Mouse (Mus musculus) limb, embryonic 15.5 days (tissue): ENCODE data around the gene Cfdp1. TPM values are rescaled to one million over a fixed set of nuclear protein-coding genes. Genes with fewer than 3 reads are reported as not detected.

ENCODE experiments used
- ATAC-seq: fragments of 200-750 bp; cut with Nextera tagmentation; 2 replicates; pipeline ENCODE4 v1.8.0; 2017; ENCODE audit warnings: low read depth, moderate TSS enrichment; ENCODE audit not compliant: insufficient number of reproducible peaks, low FRiP score, low TSS enrichment
- H3K27ac ChIP-seq: fragments of 300-500 bp; sonication (generic); 2 replicates; pipeline ENCODE4 v1.5.1; 2015; ENCODE audit warnings: moderate library complexity, mild to moderate bottlenecking, inconsistent platforms
- H3K27me3 ChIP-seq: fragments of 300-500 bp; sonication (generic); 2 replicates; pipeline ENCODE4 v1.6.1; 2015; ENCODE audit warnings: inconsistent platforms
- H3K36me3 ChIP-seq: fragments of 300-500 bp; sonication (generic); 2 replicates; pipeline ENCODE4 v1.6.1; 2015; ENCODE audit warnings: inconsistent platforms
- H3K4me1 ChIP-seq: fragments of 300-500 bp; sonication (generic); 2 replicates; pipeline ENCODE4 v1.6.1; 2015; ENCODE audit warnings: inconsistent platforms
- H3K4me2 ChIP-seq: fragments of 300-500 bp; sonication (generic); 2 replicates; pipeline ENCODE4 v1.6.1; 2015; ENCODE audit warnings: mild to moderate bottlenecking, inconsistent platforms
- H3K4me3 ChIP-seq: fragments of 300-500 bp; sonication (generic); 2 replicates; pipeline ENCODE4 v1.5.1; 2015; ENCODE audit warnings: mild to moderate bottlenecking, inconsistent platforms
- H3K9ac ChIP-seq: fragments of 300-500 bp; sonication (generic); 2 replicates; pipeline ENCODE4 v1.6.1; 2015; ENCODE audit warnings: inconsistent platforms
- H3K9me3 ChIP-seq: fragments of 300-500 bp; sonication (generic); 2 replicates; pipeline ENCODE4 v1.6.1; 2016; ENCODE audit warnings: inconsistent platforms
- WGBS: fragments of 180-500 bp; shearing (Covaris S2); methylation state at CpG from one replicate; pipeline ENCODE4 v1.1.7; 2015; 5-methylcytosine and 5-hydroxymethylcytosine counted together
- polyA plus RNA-seq: library from polyadenylated mRNA; unstranded; fragments of >200 nt; fragmentation: Nextera tagmentation; extraction: Ambion mirVana; gene quantifications from 2 replicates; pipeline ENCODE4 v1.2.1, GENCODE M21; 2015

Gene Cfdp1
- 225 and 232 TPM in 2 replicates for polyA plus RNA-seq

GRCm38 (mm10) chr8:111853861-111854501, at the start of gene Cfdp1:
TSS of gene Cfdp1 (minus strand) at chr8:111854291.
- under 1% methylated on average over 53 of the region's 53 CpGs for whole genome bisulfite sequencing
- ATAC-seq = peak; percentile 100

DNA sequence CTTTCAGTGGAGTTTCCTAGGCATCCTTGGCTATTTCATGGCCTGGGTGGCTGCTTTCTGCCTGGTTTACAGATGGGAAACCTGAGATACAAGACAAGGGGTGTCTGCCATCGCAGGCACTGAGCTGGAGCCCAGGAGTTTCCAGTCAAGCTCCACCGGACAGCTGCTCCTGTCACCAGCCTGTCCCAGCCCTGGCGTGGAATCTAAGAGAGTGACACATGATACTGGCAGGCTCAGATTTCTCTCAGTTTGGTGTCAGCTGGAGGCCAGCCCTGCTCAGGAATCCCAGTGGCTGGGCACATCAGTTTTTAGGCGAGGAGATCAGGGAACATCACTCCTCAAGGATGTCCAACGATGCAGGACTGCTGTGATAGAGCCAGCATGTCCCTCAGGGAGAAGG, 48.0 kb upstream of the Cfdp1 start:
- Histone ChIP-seq H3K9me3 (no peaks in the 10 kb centered on the region), H3K9ac (no peak overlapping the region), H3K4me3 (no peak overlapping the region), H3K27me3 (no peaks in the 10 kb centered on the region), H3K4me2 (no peak overlapping the region), H3K27ac (no peak overlapping the region), H3K36me3 (no peaks in the 10 kb centered on the region), H3K4me1 (peaks cover 9% of the 10 kb centered on the region; the same call in 1 of the 2 replicates)
- ATAC-seq = peak; percentile 62
- WGBS = 20% methylated on average over 5 of the region's 5 CpGs

More at GRCm38 (mm10) chr8:111853861-111854501, at the start of gene Cfdp1:
- peak within 1 kb of the TSS; percentile 87 for H3K9ac ChIP-seq
- no peaks in the 10 kb centered on the region for H3K27me3 ChIP-seq
- peak within 1 kb of the TSS; percentile 56 for H3K4me2 ChIP-seq
- H3K27ac ChIP-seq = peak within 1 kb of the TSS; percentile 80
- H3K9me3 ChIP-seq = no peaks in the 10 kb centered on the region
- peaks cover 6% of the 10 kb centered on the region for H3K36me3 ChIP-seq
- H3K4me1 ChIP-seq = peaks cover 25% of the 10 kb centered on the region
- H3K4me3 ChIP-seq = peak within 1 kb of the TSS; percentile 87

DNA sequence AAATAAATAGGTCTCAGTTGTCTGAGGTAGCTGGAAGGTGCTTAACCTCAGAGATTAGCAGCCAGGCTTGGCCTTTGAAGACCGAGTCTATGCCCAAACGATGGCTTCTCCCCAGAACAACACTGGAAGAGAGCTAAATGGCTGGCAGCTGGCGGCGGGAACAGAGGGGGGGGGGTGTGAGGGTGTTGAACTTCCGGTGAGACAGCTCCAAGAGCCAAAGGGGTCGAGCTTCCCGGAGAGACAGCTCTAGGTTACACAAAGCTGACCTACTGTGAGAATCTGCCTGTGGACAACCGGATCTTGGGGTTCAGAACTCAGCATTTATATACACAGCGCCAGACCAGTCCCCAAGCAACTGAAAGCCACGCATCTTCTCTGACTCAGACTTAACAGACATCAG, 44.5 kb upstream of the Cfdp1 start:
- Histone ChIP-seq H3K4me2 (no peak overlapping the region), H3K27me3 (no peaks in the 10 kb centered on the region), H3K4me3 (no peak overlapping the region), H3K9ac (no peak overlapping the region), H3K9me3 (no peaks in the 10 kb centered on the region), H3K36me3 (no peaks in the 10 kb centered on the region), H3K27ac (no peak overlapping the region), H3K4me1 (no peaks in the 10 kb centered on the region)
- 41% methylated on average over 10 of the region's 10 CpGs for WGBS
- ATAC-seq = no peak

DNA sequence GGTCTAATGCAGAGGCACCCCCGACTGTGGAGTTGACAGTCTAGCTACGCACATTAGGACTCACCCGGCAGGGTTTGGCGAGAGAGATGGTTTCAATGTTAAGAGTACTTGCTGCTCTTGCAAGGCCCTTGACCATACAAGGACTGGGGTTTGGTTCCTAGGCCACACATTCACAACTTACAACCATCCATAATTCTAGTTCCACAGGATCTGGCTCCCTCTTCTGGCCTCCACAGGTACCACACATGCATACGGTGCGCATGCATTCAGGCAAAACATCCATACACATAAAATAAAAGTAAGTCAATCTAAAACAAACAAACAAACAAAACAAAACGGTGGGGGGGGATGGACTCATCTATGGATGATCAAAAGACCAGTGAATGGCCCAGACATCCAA, 40.9 kb upstream of the Cfdp1 start:
- Histone ChIP-seq H3K27ac (no peak overlapping the region), H3K4me3 (no peak overlapping the region), H3K9me3 (no peaks in the 10 kb centered on the region), H3K27me3 (peaks cover 22% of the 10 kb centered on the region), H3K36me3 (no peaks in the 10 kb centered on the region), H3K4me2 (no peak overlapping the region), H3K9ac (no peak overlapping the region), H3K4me1 (peaks cover 6% of the 10 kb centered on the region)
- no peak for ATAC-seq
- WGBS = 85% methylated on average over 7 of the region's 7 CpGs

- no peak for ATAC-seq
- WGBS = 55% methylated on average over 5 of the region's 5 CpGs
- no peaks in the 10 kb centered on the region for H3K36me3 ChIP-seq
- H3K9ac ChIP-seq = no peak overlapping the region
- no peak overlapping the region for H3K4me3 ChIP-seq
- H3K27me3 ChIP-seq = peaks cover 33% of the 10 kb centered on the region
- no peak overlapping the region for H3K4me2 ChIP-seq
- no peak overlapping the region for H3K27ac ChIP-seq
- peaks cover 18% of the 10 kb centered on the region for H3K4me1 ChIP-seq
- no peaks in the 10 kb centered on the region for H3K9me3 ChIP-seq
These were observed 38.5 kb upstream of the Cfdp1 start for GRCm38 (mm10) chr8:111892615-111893014.

- Histone ChIP-seq H3K4me3 (no peak overlapping the region), H3K27me3 (peaks cover 33% of the 10 kb centered on the region), H3K9me3 (no peaks in the 10 kb centered on the region), H3K9ac (no peak overlapping the region), H3K36me3 (no peaks in the 10 kb centered on the region), H3K4me1 (peaks cover 18% of the 10 kb centered on the region), H3K4me2 (no peak overlapping the region), H3K27ac (no peak overlapping the region)
- 19% methylated on average over 8 of the region's 8 CpGs for WGBS
- no peak for ATAC-seq
These were observed 37.9 kb upstream of the Cfdp1 start for GRCm38 (mm10) chr8:111891983-111892382.

GRCm38 (mm10) chr8:111890911-111891303, 36.8 kb upstream of the Cfdp1 start:
- Histone ChIP-seq H3K9me3 (no peaks in the 10 kb centered on the region), H3K4me3 (no peak overlapping the region), H3K27ac (no peak overlapping the region), H3K36me3 (no peaks in the 10 kb centered on the region), H3K9ac (no peak overlapping the region), H3K4me1 (peaks cover 18% of the 10 kb centered on the region), H3K27me3 (peaks cover 33% of the 10 kb centered on the region), H3K4me2 (no peak overlapping the region)
- ATAC-seq = no peak
- 55% methylated on average over 6 of the region's 6 CpGs for WGBS

DNA sequence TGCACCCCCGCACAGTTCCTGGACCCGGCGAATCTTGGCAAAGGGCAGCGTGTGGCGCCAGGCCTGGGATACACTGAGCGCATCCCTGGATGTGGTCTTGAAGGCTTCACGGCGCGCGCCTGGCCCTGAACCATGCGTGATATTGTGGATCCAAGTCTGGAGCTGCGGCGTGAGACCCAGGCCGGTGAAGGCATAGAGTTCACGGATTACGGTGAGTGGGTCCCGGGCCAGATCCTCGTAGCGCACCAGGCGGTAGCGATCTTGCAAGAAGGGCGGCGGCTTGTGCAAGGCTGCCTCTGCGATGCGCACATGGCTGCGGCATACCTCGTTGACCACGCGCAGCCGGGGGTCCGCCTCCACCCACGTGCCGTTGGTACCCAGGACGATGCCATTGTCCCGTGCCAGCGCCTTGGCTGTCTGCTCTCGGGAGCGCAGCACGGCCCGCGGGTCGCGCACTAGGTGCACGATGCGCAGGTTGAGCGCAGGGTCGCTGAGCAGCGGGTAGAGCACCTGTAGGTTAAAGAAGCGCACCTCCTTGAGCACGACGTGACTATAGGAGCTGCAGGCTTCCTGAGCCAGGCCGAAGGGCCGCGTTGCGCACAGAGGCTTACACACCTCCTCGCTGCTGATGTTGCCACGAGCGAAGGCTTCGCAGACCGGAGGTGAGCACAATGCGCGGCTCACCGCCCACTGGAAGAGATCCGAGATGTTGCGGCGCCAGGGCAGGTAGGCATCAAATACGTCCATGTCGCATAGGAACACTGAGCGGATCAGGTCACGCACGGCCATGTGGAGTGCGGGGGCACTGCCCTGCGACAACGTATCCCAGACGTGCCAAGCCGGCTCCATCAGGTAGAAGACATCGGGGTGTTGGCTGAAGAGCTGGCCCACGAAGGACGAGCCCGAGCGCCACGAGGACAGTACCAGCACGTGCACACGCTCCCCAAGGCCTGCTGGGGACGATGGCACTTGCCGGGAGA, 36.1 kb upstream of the Cfdp1 start:
- Histone ChIP-seq H3K4me3 (peak overlapping the region; percentile 22), H3K36me3 (no peaks in the 10 kb centered on the region), H3K4me1 (peaks cover 18% of the 10 kb centered on the region), H3K27ac (no peak overlapping the region), H3K9ac (no peak overlapping the region), H3K4me2 (peak overlapping the region; percentile 41), H3K9me3 (no peaks in the 10 kb centered on the region), H3K27me3 (peaks cover 33% of the 10 kb centered on the region)
- 0 out of 2 replicates have a peak, but pooled peaks have one; percentile 52 for ATAC-seq
- WGBS = 16% methylated on average over 86 of the region's 86 CpGs

DNA sequence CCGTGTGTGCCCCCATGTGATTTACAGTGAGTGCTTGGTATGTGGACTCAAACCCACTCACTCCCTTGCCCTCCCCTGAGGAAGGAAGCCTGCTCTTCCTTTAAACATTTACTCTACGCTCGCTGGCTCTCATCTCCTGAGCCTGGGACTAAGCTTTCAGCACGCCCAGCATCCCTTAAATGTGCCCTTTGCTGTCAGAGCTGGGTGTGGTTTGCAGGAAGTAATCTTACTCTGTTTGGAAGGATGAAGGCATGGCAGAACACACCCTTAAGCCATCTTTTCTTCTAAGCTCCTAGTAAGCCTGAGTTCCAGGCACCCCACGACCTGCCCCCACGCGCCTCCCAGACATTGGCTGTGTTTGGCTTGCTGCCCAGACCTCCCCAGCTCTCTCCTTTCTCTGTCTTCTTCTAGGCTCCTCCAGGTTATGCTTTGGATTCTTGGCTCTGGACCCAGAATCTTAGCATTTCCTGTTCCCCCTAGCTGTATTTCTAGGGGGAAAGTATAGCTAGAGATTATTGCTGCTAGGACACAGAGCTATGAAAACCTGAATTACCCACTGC, 34.1 kb upstream of the Cfdp1 start:
- Histone ChIP-seq H3K27me3 (peaks cover 33% of the 10 kb centered on the region), H3K9me3 (no peaks in the 10 kb centered on the region), H3K9ac (no peak overlapping the region), H3K36me3 (no peaks in the 10 kb centered on the region), H3K4me1 (peaks cover 18% of the 10 kb centered on the region), H3K4me2 (no peak overlapping the region), H3K4me3 (no peak overlapping the region), H3K27ac (no peak overlapping the region)
- no peak for ATAC-seq
- WGBS = 27% methylated on average over 7 of the region's 7 CpGs

GRCm38 (mm10) chr8:111887479-111887878, 33.4 kb upstream of the Cfdp1 start:
- Histone ChIP-seq H3K9ac (no peak overlapping the region), H3K4me2 (no peak overlapping the region), H3K9me3 (no peaks in the 10 kb centered on the region), H3K4me3 (no peak overlapping the region), H3K36me3 (no peaks in the 10 kb centered on the region), H3K27ac (no peak overlapping the region), H3K4me1 (peaks cover 18% of the 10 kb centered on the region), H3K27me3 (peaks cover 33% of the 10 kb centered on the region)
- 69% methylated on average over 1 of the region's 1 CpGs for WGBS
- ATAC-seq = no peak

DNA sequence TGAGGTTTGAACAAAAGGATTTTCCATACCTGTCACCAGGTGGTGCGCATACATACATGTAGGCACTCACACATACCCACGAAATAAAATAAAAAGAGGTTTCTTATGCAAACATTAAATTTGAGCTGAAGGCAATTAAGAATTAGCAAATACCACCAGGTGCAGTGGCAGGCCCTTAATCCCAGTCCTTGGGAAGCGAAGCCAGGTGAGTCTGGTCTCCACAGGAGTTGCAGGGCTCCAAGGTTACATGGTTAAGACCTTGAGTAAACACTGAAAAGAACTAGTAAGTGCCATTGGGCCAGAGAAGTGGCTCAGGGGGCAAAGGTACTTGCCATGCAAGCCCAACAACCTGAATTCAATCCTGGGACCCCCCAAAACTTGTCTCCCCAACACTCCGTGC, 29.5 kb upstream of the Cfdp1 start:
- Histone ChIP-seq H3K9ac (no peak overlapping the region), H3K9me3 (no peaks in the 10 kb centered on the region), H3K4me2 (no peak overlapping the region), H3K36me3 (no peaks in the 10 kb centered on the region), H3K27me3 (no peaks in the 10 kb centered on the region), H3K4me3 (no peak overlapping the region), H3K4me1 (peaks cover 6% of the 10 kb centered on the region; the same call in 1 of the 2 replicates), H3K27ac (no peak overlapping the region)
- ATAC-seq = no peak
- 83% methylated on average over 4 of the region's 4 CpGs for WGBS

- ATAC-seq = no peak
- Histone ChIP-seq H3K9ac (no peak overlapping the region), H3K27ac (no peak overlapping the region), H3K9me3 (no peaks in the 10 kb centered on the region), H3K4me3 (no peak overlapping the region), H3K4me1 (no peaks in the 10 kb centered on the region; the same call in 1 of the 2 replicates), H3K36me3 (no peaks in the 10 kb centered on the region), H3K4me2 (no peak overlapping the region), H3K27me3 (no peaks in the 10 kb centered on the region)
- 0% methylated on average over 2 of the region's 2 CpGs for WGBS
These were observed 27.5 kb upstream of the Cfdp1 start for GRCm38 (mm10) chr8:111881591-111881990.
